Mouse (Mus musculus): ENCODE measurements at regions not wholly inside any gene's neighbourhood (a gene's known extent, or its start where the extent isn't known, plus 50 kb on each side); places are given as distances from the start of the nearest gene placed in this dataset.

GRCm38 (mm10) chrX:166980504-166980903 is 228.6 kb downstream of the Tmsb4x start:
- no peak for TF ChIP-seq CTCF (IDR thresholded peaks at IDR 0.05)
- no peak for TF ChIP-seq EP300 (IDR thresholded peaks at IDR 0.05)
